Mouse (Mus musculus) CH12.LX (cell line): Measurements from ENCODE around the gene Cask. TPM values are rescaled to one million over a fixed set of nuclear protein-coding genes. Genes with fewer than 3 reads are reported as not detected.

ENCODE experiments used
- DNase-seq: peaks from one replicate; pipeline ENCODE4 v3.0.0-alpha.2; 2013; ENCODE audit errors: extremely low read depth
- H3K27ac ChIP-seq: 2 replicates; pipeline ENCODE4 v1.5.1; 2012; ENCODE audit warnings: low read depth, mild to moderate bottlenecking, control low read depth, moderate library complexity; ENCODE audit not compliant: insufficient read depth
- H3K27me3 ChIP-seq: replicated peaks from 2 replicates; pipeline ENCODE3; 2012; ENCODE audit warnings: inconsistent platforms
- H3K36me3 ChIP-seq, 2 experiments: replicated peaks in 1 of 2; 2 replicates each; pipeline versions ENCODE3 to v1.6.1; 2012; ENCODE audit warnings: inconsistent platforms in 1 of 2, low read length in 1 of 2, mild to moderate bottlenecking in 1 of 2, mixed read lengths in 1 of 2, moderate library complexity in 1 of 2; ENCODE audit not compliant: control insufficient read depth in 1 of 2, insufficient read depth in 1 of 2
- H3K4me1 ChIP-seq, 2 experiments: 2 replicates each; pipeline ENCODE4 v1.6.1; 2012; ENCODE audit warnings: inconsistent platforms in 1 of 2, moderate library complexity in 1 of 2; ENCODE audit not compliant: insufficient read depth in 2 of 2, control insufficient read depth in 1 of 2
- H3K4me2 ChIP-seq: 2 replicates; pipeline ENCODE4 v1.6.1; 2012; ENCODE audit warnings: low read depth, mild to moderate bottlenecking, control low read depth; ENCODE audit not compliant: poor library complexity, insufficient read depth, severe bottlenecking
- H3K4me3 ChIP-seq, 3 experiments: fragments of 150-350 bp in 1 of 3; sonication (generic) in 1 of 3; replicated peaks in 1 of 3; 2 replicates each; pipeline versions ENCODE3 to v1.5.1; 2011 to 2012; ENCODE audit warnings: low read depth in 2 of 3, low read length in 2 of 3, mild to moderate bottlenecking in 2 of 3, moderate library complexity in 2 of 3, control low read depth in 1 of 3, improper control_type of control experiment in 1 of 3, inconsistent platforms in 1 of 3, mixed read lengths in 1 of 3; ENCODE audit not compliant: poor library complexity in 1 of 3
- H3K79me2 ChIP-seq: replicated peaks from 2 replicates; pipeline ENCODE4 v1.6.1; 2012; ENCODE audit warnings: mild to moderate bottlenecking, moderate library complexity; ENCODE audit not compliant: control insufficient read depth, poor library complexity, insufficient read depth, severe bottlenecking; ENCODE audit errors: extremely low read depth
- H3K9ac ChIP-seq: 2 replicates; pipeline ENCODE4 v1.6.1; 2012; ENCODE audit warnings: low read depth, mild to moderate bottlenecking, control low read depth, moderate library complexity; ENCODE audit not compliant: insufficient read depth
- H3K9me3 ChIP-seq: replicated peaks from 2 replicates; pipeline ENCODE3; 2012; ENCODE audit warnings: low read length, inconsistent platforms, mixed read lengths
- BHLHE40 ChIP-seq: IDR thresholded peaks from 2 replicates; pipeline ENCODE4 v1.6.1; 2011; ENCODE audit warnings: mild to moderate bottlenecking, low read depth, low read length, improper control_type of control experiment
- CHD1 ChIP-seq: IDR thresholded peaks from 2 replicates; pipeline ENCODE4 v1.6.1; 2012; ENCODE audit warnings: low read depth, low read length, improper control_type of control experiment, inconsistent platforms
- CHD2 ChIP-seq: IDR thresholded peaks from 2 replicates; pipeline ENCODE4 v1.6.1; 2011; ENCODE audit warnings: low read length, improper control_type of control experiment
- CTCF ChIP-seq, 2 experiments: IDR thresholded peaks in 1 of 2; conservative IDR thresholded peaks in 1 of 2; 2 replicates each; pipeline ENCODE4 v1.5.1; 2011 to 2012; ENCODE audit warnings: low read depth in 2 of 2, low read length in 2 of 2, improper control_type of control experiment in 1 of 2, inconsistent platforms in 1 of 2, mild to moderate bottlenecking in 1 of 2, moderate library complexity in 1 of 2
- E2F4 ChIP-seq: IDR thresholded peaks from 2 replicates; pipeline ENCODE4 v1.6.1; 2011; ENCODE audit warnings: low read depth, low read length, improper control_type of control experiment; ENCODE audit not compliant: insufficient replicate concordance
- ELF1 ChIP-seq: IDR thresholded peaks from 2 replicates; pipeline ENCODE4 v1.6.1; 2014; ENCODE audit warnings: low read depth, mild to moderate bottlenecking, inconsistent platforms, low read length, improper control_type of control experiment
- EP300 ChIP-seq: IDR thresholded peaks from 2 replicates; pipeline ENCODE4 v1.6.1; 2011; ENCODE audit warnings: low read length, improper control_type of control experiment
- HCFC1 ChIP-seq: IDR thresholded peaks from 2 replicates; pipeline ENCODE4 v1.6.1; 2012; ENCODE audit warnings: low read depth, mild to moderate bottlenecking, inconsistent platforms, low read length, improper control_type of control experiment
- IRF4 ChIP-seq: IDR thresholded peaks from 2 replicates; pipeline ENCODE4 v1.6.1; 2014; ENCODE audit warnings: low read depth, mild to moderate bottlenecking, inconsistent platforms, low read length, improper control_type of control experiment
- KAT2A ChIP-seq: IDR thresholded peaks from 2 replicates; pipeline ENCODE4 v1.6.1; 2012; ENCODE audit warnings: low read length, improper control_type of control experiment, inconsistent platforms; ENCODE audit not compliant: insufficient replicate concordance
- MAFK ChIP-seq: IDR thresholded peaks from 2 replicates; pipeline ENCODE4 v1.6.1; 2011; ENCODE audit warnings: low read length, improper control_type of control experiment; ENCODE audit not compliant: insufficient replicate concordance
- MAX ChIP-seq: IDR thresholded peaks from 2 replicates; pipeline ENCODE4 v1.6.1; 2011; ENCODE audit warnings: low read length, improper control_type of control experiment
- MAZ ChIP-seq: IDR thresholded peaks from 2 replicates; pipeline ENCODE4 v1.6.1; 2012; ENCODE audit warnings: low read depth, mild to moderate bottlenecking, inconsistent platforms, low read length, improper control_type of control experiment, moderate library complexity
- MEF2A ChIP-seq: IDR thresholded peaks from 2 replicates; pipeline ENCODE4 v1.6.1; 2014; ENCODE audit warnings: low read depth, mild to moderate bottlenecking, inconsistent platforms, low read length, improper control_type of control experiment, borderline replicate concordance
- MYC ChIP-seq: IDR thresholded peaks from 2 replicates; pipeline ENCODE4 v1.6.1; 2011; ENCODE audit warnings: low read depth, mild to moderate bottlenecking, improper control_type of control experiment, low read length
- PAX5 ChIP-seq: IDR thresholded peaks from 2 replicates; pipeline ENCODE4 v1.6.1; 2012; ENCODE audit warnings: low read length, inconsistent platforms, mixed read lengths
- POLR2A ChIP-seq: IDR thresholded peaks from 2 replicates; pipeline ENCODE4 v1.6.1; 2011; ENCODE audit warnings: low read depth, mild to moderate bottlenecking, improper control_type of control experiment, low read length
- SMC3 ChIP-seq: IDR thresholded peaks from 2 replicates; pipeline ENCODE4 v1.6.1; 2011; ENCODE audit warnings: low read depth, low read length, improper control_type of control experiment
- TCF12 ChIP-seq: IDR thresholded peaks from 2 replicates; pipeline ENCODE4 v1.6.1; 2014; ENCODE audit warnings: low read depth, mild to moderate bottlenecking, inconsistent platforms, low read length, improper control_type of control experiment
- USF1 ChIP-seq: IDR thresholded peaks from 2 replicates; pipeline ENCODE4 v1.6.1; 2014; ENCODE audit warnings: low read depth, mild to moderate bottlenecking, inconsistent platforms, low read length, improper control_type of control experiment
- ZC3H11A ChIP-seq: IDR thresholded peaks from 2 replicates; pipeline ENCODE4 v1.6.1; 2012; ENCODE audit warnings: low read depth, mild to moderate bottlenecking, inconsistent platforms, low read length, improper control_type of control experiment
- ZKSCAN1 ChIP-seq: IDR thresholded peaks from 2 replicates; pipeline ENCODE4 v1.6.1; 2012; ENCODE audit warnings: low read depth, inconsistent platforms, low read length, improper control_type of control experiment, borderline replicate concordance
- ZNF384 ChIP-seq: IDR thresholded peaks from 2 replicates; pipeline ENCODE4 v1.6.1; 2012; ENCODE audit warnings: low read depth, low read length, improper control_type of control experiment, inconsistent platforms
- dilution Hi-C: fragments of 300-500 bp; cut with MboI; formaldehyde crosslinking; loops from 2 replicates; pipeline ENCODE4 v1.14.3; 2020; ENCODE audit warnings: low sequenced_read_pairs; ENCODE audit not compliant: extremely low pct_unique_long_range_greater_than_20kb, extremely low pct_ligation_motif_present
- in situ Hi-C: fragments of 300-500 bp; cut with MboI; formaldehyde crosslinking; loops from 3 replicates; pipeline ENCODE4 v1.14.3; 2019; ENCODE audit warnings: low sequenced_read_pairs, low pct_ligation_motif_present, low pct_unique_long_range_greater_than_20kb, mixed read lengths
- polyA plus RNA-seq: library from polyadenylated mRNA; unstranded; fragments of >175 nt; gene quantifications from 2 replicates; pipeline ENCODE4 v1.2.1, GENCODE M21; 2012; ENCODE audit warnings: low read depth; ENCODE audit not compliant: insufficient read length
- total RNA-seq, 2 experiments: library from RNA; depleted of rRNA; stranded (reverse); fragments of 300-350 nt in 1 of 2; fragments of >200 nt in 1 of 2; gene quantifications; 2 replicates each; pipeline ENCODE4 v1.2.3; 2012 to 2014

The Cask gene
- total and polyA plus RNA-seq, 3 experiments: 0.40 to 5.0 (median 0.49) TPM

GRCm38 (mm10) chrX:13489001-13489400 is 362.2 kb downstream of the Cask start:
- Histone ChIP-seq H3K79me2 (no peaks in the 10 kb centered on the region), H3K9me3 (no peaks in the 10 kb centered on the region), H3K27ac (no peak overlapping the region), H3K4me2 (no peak overlapping the region), H3K36me3 (no peaks in the 10 kb centered on the region), H3K9ac (no peak overlapping the region), H3K4me1 (no peaks in the 10 kb centered on the region), H3K27me3 (no peaks in the 10 kb centered on the region), H3K4me3 (no peak overlapping the region)
- dilution Hi-C loops (no loop called here), in situ Hi-C loops (no loop called here)
- TF ChIP-seq POLR2A: no peak
- TF ChIP-seq ELF1: no peak
- TF ChIP-seq CTCF (conservative IDR thresholded peaks at IDR 0.05 in 1 of 2, IDR thresholded peaks at IDR 0.05 in 1 of 2; ENCODE audit: low read depth in 2 of 2, low read length in 2 of 2): no peak
- TF ChIP-seq MAX: no peak
- DNase-seq: no peak

- dilution Hi-C loops: no loop called here
- no peak for DNase-seq
- no peaks in the 10 kb centered on the region for H3K27me3 ChIP-seq
- no peak overlapping the region for H3K4me3 ChIP-seq
- H3K36me3 ChIP-seq: no peaks in the 10 kb centered on the region
- H3K4me2 ChIP-seq: no peak overlapping the region
- H3K9me3 ChIP-seq: no peaks in the 10 kb centered on the region
- in situ Hi-C loops: no loop called here
- H3K9ac ChIP-seq: no peak overlapping the region
- H3K79me2 ChIP-seq: no peaks in the 10 kb centered on the region
- TF ChIP-seq TCF12 (no peak), USF1 (no peak), MAX (no peak), ZKSCAN1 (no peak), CTCF (conservative IDR thresholded peaks at IDR 0.05 in 1 of 2, IDR thresholded peaks at IDR 0.05 in 1 of 2; ENCODE audit: low read depth in 2 of 2, low read length in 2 of 2) (no peak), KAT2A (no peak), ZC3H11A (no peak), MYC (no peak), SMC3 (no peak)
- no peaks in the 10 kb centered on the region for H3K4me1 ChIP-seq
- no peak overlapping the region for H3K27ac ChIP-seq
These were observed 366.7 kb downstream of the Cask start for GRCm38 (mm10) chrX:13484447-13484846.

DNA sequence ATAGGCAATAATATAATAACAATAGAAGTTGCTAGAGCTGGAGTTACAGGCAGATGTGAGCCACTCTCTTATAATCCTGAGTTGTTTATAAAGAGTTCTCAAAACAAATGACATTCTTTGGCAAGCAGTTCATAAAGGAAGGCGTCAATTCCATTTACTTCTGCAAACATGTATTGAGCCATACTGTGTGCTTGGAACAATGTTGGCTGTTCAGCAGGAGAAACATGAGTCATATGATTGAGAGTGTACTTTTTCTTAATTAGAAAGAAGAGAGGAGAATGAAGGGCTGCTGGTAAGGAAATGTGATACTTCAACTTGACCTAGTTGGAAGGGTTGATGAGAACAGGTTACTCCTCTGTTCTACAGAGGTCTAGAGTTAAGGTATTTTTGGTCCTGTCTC is 368.6 kb downstream of the Cask start:
- no peak overlapping the region for H3K4me2 ChIP-seq
- no peaks in the 10 kb centered on the region for H3K79me2 ChIP-seq
- H3K4me3 ChIP-seq: no peak overlapping the region
- H3K9me3 ChIP-seq: no peaks in the 10 kb centered on the region
- no peak overlapping the region for H3K9ac ChIP-seq
- in situ Hi-C loops: no loop called here
- no peaks in the 10 kb centered on the region for H3K4me1 ChIP-seq
- dilution Hi-C loops: no loop called here
- H3K27me3 ChIP-seq: no peaks in the 10 kb centered on the region
- H3K27ac ChIP-seq: no peak overlapping the region
- no peak for TF ChIP-seq BHLHE40
- no peak for TF ChIP-seq E2F4
- no peak for TF ChIP-seq TCF12
- no peak for TF ChIP-seq MAFK
- TF ChIP-seq ELF1: no peak
- no peak for TF ChIP-seq CHD2
- no peak for TF ChIP-seq MAX
- no peak for TF ChIP-seq ZNF384
- TF ChIP-seq CHD1: no peak
- TF ChIP-seq IRF4: no peak
- no peak for TF ChIP-seq PAX5
- no peak for TF ChIP-seq MAZ
- no peak for TF ChIP-seq MEF2A
- TF ChIP-seq HCFC1: no peak
- no peak for TF ChIP-seq POLR2A
- TF ChIP-seq ZKSCAN1: no peak
- no peak for TF ChIP-seq EP300
- DNase-seq: no peak
- no peaks in the 10 kb centered on the region for H3K36me3 ChIP-seq
